Mouse (Mus musculus): ENCODE measurements around the gene Slc35a5.

Gene Slc35a5

DNA sequence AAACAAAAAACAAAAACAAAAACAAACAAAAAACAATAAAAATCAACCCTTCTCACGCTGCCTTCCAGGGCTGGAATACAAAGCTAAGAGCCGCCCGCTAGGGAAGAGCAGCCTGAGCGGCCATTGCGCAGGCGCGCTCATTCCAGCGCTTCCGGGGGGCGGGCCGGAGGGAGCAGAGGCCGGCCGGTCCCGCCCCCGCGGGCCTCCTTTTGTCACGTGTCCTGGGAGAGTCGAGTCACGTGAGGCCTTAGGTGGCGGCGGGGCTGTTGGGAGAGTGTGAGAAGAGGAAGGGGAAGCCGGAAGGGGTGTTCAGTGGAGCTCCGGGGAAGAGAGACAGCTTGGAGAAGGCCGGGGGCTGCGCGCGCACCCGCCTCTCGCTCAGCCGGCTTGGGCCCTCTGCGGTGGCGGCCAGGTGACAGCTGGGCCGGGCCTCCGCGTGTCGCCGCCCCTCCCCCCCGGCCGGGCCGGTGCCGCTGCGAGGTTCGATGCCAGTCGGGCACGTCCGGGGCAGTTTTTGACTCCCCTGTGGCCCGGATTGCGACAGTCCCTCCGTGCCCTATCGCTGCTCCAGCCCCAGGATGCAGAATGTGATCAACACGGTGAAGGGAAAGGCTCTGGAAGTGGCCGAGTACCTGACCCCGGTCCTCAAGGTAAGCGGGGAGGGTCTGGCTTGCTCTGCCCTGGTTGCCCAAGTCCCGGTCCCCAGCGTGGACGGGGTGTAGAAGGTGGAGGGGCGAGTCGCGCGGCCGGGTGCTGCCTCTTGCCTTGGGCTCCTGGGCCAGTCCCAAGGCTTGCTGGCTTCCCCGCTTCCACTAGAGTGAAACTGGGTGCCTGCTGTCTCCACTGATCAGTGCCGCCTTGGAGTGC lies at the start of gene Slc35a5, which contains the start of gene Atg3:
Gene Slc35a5, minus strand, starts transcription at position 185 of the 867 bp plus-strand sequence.
Gene Atg3, plus strand, starts transcription at position 264 of the 867 bp plus-strand sequence.
- DNase-seq (ENCODE audit: low spot score) = peak; percentile 89

DNA sequence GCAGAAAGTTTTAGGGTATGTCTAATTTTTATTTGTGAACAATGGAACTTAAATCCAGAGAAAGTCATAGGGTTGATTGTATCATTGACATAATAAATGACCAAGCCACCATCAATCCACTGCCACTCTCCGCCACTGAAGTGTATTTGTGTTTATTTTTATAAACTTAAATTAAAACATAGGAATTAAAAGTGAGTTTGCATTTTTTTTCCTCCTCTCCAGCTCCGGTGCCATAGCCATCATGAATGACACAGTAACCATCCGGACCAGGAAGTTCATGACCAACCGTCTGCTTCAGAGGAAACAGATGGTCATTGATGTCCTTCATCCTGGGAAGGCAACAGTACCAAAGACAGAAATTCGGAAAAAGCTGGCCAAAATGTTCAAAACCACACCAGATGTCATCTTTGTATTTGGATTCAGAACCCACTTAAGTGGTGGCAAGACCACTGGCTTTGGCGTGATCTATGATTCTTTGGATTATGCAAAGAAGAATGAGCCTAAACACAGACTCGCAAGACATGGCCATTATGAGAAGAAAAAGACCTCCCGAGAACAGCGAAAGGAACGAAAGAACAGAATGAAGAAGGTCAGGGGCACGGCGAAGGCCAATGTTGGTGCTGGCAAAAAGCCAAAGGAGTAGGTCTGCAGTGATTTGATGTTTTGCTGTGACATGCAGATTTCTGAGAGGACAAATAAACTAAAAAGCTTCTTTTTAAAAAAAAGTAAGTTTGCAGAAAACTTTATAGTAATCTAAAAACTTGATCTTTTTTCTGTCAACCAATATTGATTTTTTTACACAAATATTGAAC lies 46.6 kb upstream of the Slc35a5 start:
- DNase-seq (ENCODE audit: low spot score) = no peak

DNA sequence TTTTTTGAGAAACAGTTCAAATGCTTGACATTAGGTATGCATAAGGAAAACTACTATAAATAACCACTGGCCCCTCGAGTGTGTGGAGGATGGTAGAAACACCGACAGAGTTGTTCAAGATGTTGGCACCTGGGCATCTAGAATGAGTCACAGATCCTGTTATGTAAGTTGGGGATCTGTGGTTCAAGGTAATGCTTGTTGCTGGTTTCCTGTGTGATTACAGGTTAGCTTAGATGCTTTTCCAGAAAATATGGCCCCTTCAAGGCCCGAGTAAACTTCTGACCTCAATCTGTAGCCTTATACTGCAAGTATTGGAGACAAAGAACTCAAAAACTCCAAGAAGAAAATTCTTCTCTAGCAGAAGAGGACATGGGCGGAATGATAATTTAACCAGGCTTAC lies 45.9 kb upstream of the Slc35a5 start:
- DNase-seq (ENCODE audit: low spot score) = no peak

DNA sequence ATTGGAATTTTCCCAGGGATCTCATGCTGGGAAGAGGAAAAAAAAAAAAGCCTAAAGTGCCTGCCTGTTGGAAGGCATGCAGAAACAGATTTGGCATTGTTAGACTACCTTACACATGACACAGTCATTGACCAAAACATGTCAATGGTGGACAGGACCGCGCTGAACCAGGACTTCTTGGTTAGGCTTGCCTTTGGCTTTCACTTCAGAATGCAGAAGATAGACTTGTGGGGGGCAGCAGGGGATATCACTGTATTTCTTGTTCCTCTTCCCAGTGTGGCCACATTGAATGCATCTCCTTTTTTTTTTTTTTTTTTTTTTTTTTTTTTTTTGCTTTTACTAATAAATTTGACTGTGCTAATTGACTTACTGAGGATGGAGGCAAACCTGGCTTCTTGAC lies 42.9 kb upstream of the Slc35a5 start:
- DNase-seq (ENCODE audit: low spot score) = no peak

DNA sequence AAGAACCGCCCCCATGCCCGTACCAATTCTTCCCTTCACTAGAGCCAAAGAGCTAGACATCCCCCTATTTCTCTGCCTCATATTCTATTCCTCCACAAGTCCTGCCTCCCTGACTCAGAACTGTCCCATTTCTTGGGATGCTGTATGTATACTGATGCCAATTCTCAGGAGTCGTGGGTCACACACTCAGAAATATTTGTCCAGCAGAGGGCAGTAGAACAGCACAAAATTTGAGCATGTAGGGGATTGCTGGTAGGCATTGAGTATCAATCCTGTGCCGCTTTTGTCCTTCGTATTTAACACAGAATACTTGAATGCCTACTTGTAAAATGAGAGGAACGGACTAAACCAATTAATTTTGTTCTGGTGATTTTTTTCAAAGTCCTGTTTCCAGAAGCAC lies 38.3 kb upstream of the Slc35a5 start:
- peak; percentile 47 for DNase-seq (ENCODE audit: low spot score)

DNA sequence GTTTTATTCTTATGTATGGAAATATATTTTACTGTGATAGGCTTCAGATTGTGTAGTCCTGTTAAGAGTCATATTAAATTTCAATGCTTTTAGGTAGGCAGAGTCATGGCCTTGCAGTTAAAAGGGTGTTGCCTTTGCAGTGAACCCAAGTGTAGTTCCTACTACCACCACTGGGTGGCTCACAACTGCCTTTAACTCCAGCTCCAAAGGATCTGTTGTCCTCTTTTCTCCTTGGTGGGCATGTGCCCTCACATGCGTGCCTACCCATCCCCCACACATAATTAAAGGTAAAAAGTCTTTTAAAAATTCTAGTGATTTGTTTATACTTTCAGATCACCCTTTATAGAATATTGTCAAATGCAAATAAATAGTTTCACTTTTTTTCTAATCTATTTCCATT lies 34.1 kb upstream of the Slc35a5 start:
- peak; percentile 66 for DNase-seq (ENCODE audit: low spot score)

DNA sequence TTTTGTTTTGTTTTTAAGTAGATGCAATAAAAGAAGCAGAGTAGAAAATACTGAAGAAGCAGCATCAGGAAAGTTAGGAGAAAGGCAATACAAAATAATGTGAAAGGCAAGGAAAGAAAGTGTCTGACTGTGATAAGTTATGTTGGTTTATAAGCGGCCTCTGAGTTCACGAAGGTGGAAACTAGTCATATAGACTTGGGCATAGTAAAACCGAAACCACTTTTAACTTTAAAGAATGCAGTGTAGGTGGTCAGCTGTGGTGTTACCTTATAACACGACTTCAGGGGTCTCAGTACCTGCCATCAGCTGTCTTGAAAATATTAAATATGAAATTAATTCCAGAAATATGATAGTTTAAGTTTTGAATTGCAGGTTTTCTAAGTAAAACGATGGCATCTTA lies 23.3 kb upstream of the Slc35a5 start:
- DNase-seq (ENCODE audit: low spot score) = no peak

DNA sequence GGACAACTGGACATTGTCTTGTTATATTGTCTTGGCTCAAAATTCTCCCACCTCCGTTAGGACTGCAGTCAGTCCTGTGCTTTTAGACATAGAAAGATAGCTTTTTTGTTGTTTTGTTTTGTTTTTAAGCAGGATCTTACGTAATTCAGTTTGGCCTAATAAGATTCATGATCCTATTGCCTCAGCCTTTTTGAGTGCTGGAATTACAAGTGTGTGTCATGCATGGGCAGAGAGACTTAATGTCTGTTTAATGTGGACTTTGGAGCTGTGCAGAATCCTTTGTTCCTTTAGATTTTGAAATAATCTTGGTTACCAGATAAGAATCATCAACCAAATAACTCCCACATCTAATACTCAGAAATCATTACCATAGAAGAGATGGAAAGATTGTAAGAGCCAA lies 20.0 kb upstream of the Slc35a5 start:
- DNase-seq (ENCODE audit: low spot score) = no peak

DNA sequence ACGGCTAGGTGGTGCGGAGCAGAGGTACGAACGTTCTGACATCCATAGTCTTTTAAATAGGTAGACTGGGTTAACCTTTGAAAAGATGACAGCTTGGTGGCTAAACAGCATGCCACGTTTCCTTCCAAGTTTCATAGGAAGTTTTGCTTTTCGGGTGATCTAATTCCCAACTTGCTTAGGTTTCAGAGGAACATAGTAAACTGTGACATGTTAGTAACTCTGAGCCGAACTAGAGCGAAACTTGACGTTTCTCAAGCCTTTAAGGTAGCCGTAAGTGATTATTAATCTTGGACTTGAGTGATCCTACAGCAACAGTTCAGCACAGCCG lies 847 bp upstream of the Slc35a5 start:
- DNase-seq (ENCODE audit: low spot score) = peak; percentile 41

DNA sequence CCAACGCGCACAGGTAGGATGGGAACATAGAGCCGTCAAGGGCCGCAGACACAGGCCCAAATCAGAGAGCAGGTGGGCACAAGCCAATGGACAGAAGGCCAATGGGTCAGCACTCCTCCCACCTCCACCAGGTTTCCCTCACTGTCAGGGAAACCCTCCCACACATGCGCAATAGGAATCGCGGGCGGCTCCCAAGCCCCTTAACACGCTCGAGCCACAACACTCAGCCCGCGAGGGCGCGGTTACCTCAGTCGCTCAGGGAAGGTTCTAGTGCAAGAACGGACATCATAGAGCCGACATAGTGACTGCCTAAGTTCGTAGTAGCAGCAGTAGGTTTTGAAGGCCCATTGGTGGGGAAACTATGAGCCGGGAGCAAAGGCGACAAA lies 377 bp downstream of the Slc35a5 start:
- peak; percentile 70 for DNase-seq (ENCODE audit: low spot score)

DNA sequence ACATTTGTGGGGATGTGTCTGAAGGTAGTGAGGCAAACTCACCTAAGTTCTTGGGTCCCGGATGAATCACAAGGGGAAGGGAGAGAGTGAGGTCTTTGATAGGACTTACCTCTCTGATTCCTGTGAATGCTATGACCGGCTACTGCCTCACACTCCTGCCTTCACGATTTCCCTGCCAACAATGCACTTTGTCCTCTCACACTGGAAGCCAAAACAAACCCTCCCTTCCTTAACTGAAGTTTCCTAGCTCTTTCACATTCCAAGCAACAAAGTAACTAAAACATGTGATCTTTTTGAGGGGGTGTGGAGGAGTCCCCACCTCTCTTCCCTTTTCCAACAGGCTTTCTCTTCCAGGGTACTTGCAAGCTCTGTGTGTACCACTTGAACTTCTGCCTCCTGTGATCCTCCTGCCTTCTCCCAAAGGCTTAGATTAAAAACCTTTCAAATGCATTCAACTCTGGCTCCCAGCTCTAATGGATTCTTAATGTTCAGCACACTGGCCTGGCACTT lies 3.7 kb downstream of the Slc35a5 start:
- DNase-seq (ENCODE audit: low spot score) = no peak

DNA sequence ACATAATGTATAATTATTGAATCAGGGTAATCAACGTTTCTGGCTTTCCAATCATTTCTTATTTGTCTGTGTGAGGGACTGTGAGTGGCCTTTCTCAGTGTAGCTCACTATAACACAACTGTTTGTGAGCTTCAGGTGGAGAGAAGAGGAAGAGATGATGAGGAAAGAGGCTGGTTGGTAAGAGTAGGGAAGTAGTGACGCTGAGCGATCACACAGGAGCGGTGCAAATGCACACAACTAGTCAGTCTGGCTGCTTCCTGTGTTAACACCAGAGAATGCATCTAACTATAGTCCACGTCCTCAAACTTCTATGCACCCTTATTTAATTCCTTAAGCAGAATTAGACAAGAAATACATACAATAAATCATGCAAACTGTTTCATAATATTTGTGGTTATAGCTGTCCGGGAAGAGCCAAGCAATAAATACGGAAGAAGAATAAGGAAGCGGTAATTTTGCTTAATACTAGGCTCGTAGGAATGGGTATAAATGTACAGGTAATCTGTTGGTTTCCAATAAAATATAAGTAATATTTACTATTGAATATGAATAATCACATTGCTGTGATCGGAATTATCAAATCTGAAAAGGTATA lies 9.9 kb downstream of the Slc35a5 start:
- DNase-seq (ENCODE audit: low spot score) = no peak

DNA sequence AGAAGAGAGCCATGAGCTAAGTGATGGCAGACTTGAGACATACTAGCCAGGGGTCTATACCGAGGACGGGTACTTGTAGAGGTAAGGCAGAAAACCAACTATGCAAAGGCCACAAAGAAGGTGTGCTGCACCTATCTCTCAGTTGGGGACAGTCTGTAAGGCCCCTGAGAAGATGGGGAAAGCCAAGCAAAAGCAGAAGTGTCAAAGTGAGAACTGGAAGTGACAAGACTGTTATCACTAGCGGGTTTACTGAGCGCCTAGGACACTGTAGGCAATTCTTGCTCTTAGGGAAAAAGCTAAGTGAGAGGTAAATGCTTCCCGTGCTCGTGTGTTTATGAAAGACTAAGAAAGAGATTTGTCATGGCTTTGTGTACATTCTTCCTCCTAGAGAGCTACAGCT lies 13.4 kb downstream of the Slc35a5 start:
- no peak for DNase-seq (ENCODE audit: low spot score)

DNA sequence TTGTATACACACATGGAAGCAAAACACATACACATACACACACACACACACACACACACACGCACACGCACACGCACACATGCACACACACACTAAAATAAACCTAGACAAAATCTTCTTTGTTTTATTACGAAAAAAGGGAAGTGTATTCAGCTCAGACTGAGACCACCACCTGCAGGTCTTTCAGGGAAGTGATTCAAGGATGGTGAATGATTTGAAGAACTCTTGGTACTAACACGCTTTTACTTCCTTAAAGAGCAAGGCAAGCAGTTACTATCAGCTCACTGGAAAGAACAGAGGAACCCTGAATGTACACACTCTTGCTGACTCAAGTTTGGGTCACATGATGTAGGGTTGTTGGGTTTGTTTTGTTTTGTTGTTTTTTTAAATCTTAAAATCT lies 15.9 kb downstream of the Slc35a5 start:
- no peak for DNase-seq (ENCODE audit: low spot score)

DNA sequence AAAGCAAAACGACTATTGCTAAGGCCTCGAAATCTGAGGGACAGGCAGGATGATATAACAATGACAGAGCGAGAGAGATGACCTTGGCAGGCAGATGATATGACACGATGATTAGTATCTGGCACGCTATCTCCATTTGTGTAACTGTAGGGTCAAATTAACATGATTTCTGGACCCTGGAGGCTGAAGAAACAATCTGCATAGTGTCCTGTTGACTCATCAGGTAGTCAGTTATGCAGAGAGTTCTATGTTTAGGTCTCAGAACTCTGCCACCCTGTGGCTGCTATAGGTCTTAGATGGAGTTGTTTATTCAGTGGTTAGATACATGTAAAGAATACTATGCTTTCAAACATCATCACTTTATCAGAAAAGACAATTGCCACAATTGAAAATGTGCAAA lies 16.8 kb downstream of the Slc35a5 start:
- no peak for DNase-seq (ENCODE audit: low spot score)

DNA sequence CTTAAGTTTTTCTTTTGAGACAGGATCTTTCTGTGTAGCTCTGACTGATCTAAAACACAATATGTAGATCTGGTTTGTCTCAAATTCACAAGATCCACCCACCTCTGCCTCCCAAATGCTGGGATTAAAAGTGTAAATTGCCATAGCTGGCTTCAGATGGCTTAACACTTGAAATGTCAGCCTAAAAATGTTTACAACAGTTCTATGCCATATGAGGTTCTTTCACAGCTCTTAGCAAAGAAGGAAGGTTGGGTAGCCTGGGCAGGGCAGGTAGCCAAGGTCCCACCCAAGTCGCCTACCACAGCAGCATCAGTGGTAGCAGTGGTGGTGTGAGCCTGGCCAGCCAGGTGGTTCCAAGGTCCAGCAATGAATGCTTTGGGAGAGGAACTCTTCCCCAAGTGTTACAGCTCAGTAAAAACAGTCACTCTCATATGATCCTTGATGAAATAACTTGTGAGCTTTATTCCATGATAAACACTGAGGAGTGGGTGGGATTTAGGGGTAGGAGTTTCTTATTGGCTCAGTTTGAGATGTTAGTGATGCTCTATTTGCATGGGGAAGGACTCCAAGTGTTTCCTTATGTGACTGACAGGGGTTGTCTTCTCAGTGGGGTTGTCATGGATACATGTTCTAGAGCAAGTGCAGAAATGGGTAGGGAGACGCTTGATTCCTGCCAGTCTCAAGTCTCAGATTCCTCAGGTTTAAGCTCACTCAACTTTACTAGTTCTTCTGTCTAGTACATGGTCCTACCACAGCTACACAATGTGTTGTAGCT lies 30.4 kb downstream of the Slc35a5 start:
- no peak for DNase-seq (ENCODE audit: low spot score)

DNA sequence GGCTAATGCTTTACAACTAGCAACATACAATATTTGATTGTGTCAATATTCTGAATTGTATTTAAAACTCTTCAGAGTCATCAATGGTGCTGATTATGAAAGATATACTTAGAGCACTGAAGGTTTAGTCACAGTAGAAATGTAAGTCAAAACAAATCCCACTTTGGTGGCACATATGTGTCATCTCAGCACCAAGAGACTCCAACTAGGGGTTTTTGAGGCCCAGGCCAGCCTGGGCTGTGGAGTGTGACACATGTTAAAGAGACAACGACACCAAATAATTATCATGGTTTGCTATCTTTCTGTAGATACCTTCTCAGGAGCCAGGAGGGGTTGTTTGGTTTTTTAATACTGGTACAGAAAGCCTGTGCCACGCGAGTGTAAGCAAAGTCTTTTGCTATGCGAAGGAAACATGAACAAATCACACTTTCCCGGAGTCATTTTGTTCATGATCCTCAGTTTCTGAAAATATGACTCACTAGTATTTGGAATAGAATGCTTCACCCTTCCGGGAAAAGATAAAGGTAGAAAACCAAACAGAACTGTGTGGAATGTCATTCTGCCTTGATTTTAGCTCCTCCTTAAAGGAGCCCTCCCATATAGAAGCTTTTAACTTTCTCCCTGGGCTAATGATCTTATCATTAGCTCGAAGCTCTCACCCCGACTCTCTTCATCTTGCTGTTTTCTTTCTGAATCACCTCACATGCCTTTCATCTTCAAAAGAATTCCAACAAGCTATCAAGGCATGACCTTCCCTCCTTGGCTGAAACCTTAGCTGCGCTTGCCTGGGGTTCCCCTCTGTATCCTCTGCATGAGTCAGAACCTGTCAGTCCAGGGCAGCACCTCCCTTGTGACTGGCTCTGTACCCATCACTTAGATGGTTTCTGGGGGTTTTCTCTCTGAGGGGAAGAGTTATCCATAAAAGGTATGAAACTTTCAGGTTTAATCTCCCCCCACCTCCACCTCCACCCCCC lies 34.0 kb downstream of the Slc35a5 start:
- no peak for DNase-seq (ENCODE audit: low spot score)

DNA sequence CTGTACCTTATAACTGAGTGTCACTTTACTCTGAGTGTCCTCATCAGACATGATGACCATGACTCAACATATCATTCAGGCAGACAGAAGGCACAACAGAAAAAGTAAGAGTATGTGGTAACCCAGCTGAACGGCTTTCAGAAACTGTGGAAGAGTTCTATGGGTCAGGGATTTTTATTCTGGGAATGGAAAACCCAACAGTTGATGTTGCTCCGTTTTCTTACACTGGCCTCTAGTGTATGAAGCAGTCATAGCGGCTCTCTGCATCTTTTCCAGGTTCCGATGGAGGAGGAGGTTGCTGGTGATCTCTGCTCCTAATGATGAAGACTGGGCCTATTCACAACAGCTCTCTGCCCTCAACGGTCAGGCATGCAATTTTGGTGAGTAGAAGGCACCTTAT lies 35.9 kb downstream of the Slc35a5 start:
- no peak for DNase-seq (ENCODE audit: low spot score)

DNA sequence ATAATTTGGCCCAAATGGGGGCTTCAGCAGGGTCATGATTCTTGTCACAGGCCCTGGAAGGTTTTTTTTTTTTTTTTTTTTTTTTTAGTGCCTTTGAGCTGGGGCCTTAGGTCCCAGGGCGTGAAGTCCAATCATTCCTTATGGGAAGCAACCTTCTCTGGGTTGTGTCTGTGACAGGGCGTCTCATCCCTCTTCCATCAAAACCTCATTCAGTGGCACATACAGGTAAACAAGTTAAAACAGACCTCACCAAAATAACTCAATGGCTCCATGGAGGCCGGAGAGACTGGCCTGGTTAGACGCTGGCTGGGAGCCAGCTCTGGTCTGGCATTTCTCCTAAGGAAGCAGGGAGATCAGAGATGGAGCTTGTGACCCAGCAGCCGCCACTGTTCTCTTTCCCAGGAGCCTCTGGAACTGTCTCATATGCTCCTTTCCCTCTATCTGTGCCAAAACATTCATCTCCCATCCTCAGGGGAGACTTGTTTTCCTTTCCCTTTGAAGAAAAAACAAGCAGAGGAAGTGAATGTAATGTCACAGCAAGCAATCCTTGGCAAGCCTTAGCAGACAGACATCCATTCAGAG lies 37.6 kb downstream of the Slc35a5 start:
- DNase-seq (ENCODE audit: low spot score) = no peak

DNA sequence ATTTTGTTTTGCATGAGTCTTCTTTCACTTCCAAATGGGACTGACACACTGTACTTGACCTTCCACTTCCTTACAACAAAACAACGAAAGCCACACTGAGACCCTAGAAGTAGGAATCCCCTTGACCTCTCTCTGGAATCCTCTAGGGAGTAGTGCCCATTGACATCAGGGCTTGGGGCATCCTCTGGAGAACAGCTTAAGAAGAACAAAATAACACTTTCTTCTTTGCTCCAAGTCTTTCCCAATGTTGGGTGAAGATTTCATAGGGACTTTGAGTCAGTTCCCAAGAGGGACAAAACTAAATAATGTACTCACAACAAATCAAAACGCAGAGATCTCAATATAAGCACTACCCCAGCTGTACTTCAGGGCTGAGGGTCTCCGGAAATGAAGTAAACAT lies 39.7 kb downstream of the Slc35a5 start:
- no peak for DNase-seq (ENCODE audit: low spot score)
